Comparison of ENCODE assay signal across 9 mouse cellular contexts in the genomic region with DNA sequence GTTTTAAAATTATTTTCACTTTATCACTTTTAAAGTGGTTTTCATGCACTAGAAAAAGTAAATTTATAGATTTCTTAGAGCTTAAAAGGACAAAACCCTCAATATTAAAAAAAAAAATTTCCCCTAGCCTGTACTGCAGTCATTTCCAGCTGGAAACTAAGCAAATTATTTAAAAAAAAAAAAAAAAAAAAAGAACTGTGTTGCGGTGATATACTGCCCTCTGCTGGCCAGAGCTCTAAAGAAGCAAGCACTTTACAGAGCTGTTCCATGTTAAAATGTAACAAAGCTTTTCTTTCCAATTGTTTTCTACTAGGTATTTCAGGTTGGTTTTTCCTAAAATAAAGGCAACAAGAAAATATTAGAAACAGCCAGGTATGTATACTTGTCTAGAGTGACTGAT. TPM values are rescaled to one million over a fixed set of nuclear protein-coding genes. Genes with fewer than 3 reads are reported as not detected.
DNase-seq lines count a peak whose midpoint lies in the region; ATAC-seq lines count a peak whose summit lies in the region.
"Had no signal": no experiment of that assay in that cellular context is flagged by ENCODE, and none has a peak within 500 bp of the region (broad histone marks: within the 10 kb centered on the region; RNA-seq: fewer than 3 reads in every experiment).

No protein-coding gene starts in this region.

- no peaks in the 10 kb centered on the region for H3K36me3 ChIP-seq in midbrain, embryonic 16.5 days (ENCODE audit: control insufficient read depth, insufficient read depth, low read length)

- ATAC-seq in inflammation-experienced regulatory T-cells, adult 6 months = peak; percentile 47
- ATAC-seq in midbrain, embryonic 16.5 days = no peak

- H3K27me3 ChIP-seq in midbrain, embryonic 16.5 days (ENCODE audit: control insufficient read depth, insufficient read depth, low read depth, low read length) = no peaks in the 10 kb centered on the region

- no peak overlapping the region for H3K4me2 ChIP-seq in midbrain, embryonic 16.5 days (ENCODE audit: low read length)

- no peak overlapping the region for H3K4me3 ChIP-seq in midbrain, embryonic 16.5 days (ENCODE audit: low read depth, low read length)

- no peak overlapping the region for H3K9ac ChIP-seq in midbrain, embryonic 16.5 days (ENCODE audit: low read depth, low read length)

- intact Hi-C loops in heart, postnatal 10 days (cut with DNase I) = loop anchor here (2.0 to 10.0 kb wide), 4 partner anchors 142 to 982 kb away; partner anchors contain the start of gene 1810030O07Rik
- intact Hi-C loops in heart, postnatal 25 days (cut with DNase I) = loop anchor here (2.0 to 10.0 kb wide), 5 partner anchors 194 to 982 kb away; partner anchors contain the start of genes 1810030O07Rik and Ddx3x

- H3K9me3 ChIP-seq in midbrain, embryonic 16.5 days (replicated peaks; ENCODE audit: control insufficient read depth, low read length, poor library complexity, severe bottlenecking) = no peaks in the 10 kb centered on the region

- H3K4me1 ChIP-seq in midbrain, embryonic 16.5 days (ENCODE audit: control insufficient read depth, insufficient read depth, low read length) = no peaks in the 10 kb centered on the region

- H3K27ac ChIP-seq in midbrain, embryonic 16.5 days (ENCODE audit: low read length) = no peak overlapping the region

- peak; percentile 48 to 63 for DNase-seq in heart, postnatal 10 days
- DNase-seq in heart, postnatal 25 days (ENCODE audit: low spot score) = no peak
- DNase-seq in urinary bladder, postnatal 25 days (ENCODE audit: low spot score) = peak; percentile 51
- DNase-seq in urinary bladder, postnatal 4 days (ENCODE audit: low spot score in 2 of 2) = no peak
- peak; percentile 38 for DNase-seq in cerebellum, adult 8-10 months
- DNase-seq in naive thymus-derived CD4-positive, alpha-beta T cell, adult 2 months (ENCODE audit: low read depth) = peak; percentile 80

- WGBS in midbrain, embryonic 16.5 days = 11% methylated on average over 1 of the region's 1 CpGs

RNA-seq across cellular contexts. Expression of gene Gpr82, which starts 4.4 kb away (rescaled TPM):
- not detected for total RNA-seq in heart, postnatal 10 days (2021)
- total RNA-seq in heart, postnatal 25 days (2021) = not detected
- under 1 TPM; 0.17 to 0.57 (median 0.45) TPM for polyA plus RNA-seq in inflammation-experienced regulatory T-cells, adult 6 months (2017; shearing (Covaris generic))
- 0.33 and 0.45 TPM in 2 replicates for polyA plus RNA-seq in midbrain, embryonic 16.5 days (2015; fragmentation: Nextera tagmentation; extraction: Ambion mirVana)
- total RNA-seq: layer of hippocampus, postnatal 25 days had no signal

RNA-seq across cellular contexts. Expression of gene Gpr34, which starts 24.8 kb away (rescaled TPM):
- total RNA-seq in heart, postnatal 10 days (2021) = 1 to 10 TPM; 1.7 to 2.0 TPM
- total RNA-seq in heart, postnatal 25 days (2021) = 1 to 10 TPM; 2.2 to 2.6 TPM
- polyA plus RNA-seq in inflammation-experienced regulatory T-cells, adult 6 months (2017; shearing (Covaris generic)) = 10 to 100 TPM in 2 of 3 experiments, 1 to 10 TPM in 1; 5.4 to 29.1 (median 24.6) TPM
- 2.6 and 2.9 TPM in 2 replicates for polyA plus RNA-seq in midbrain, embryonic 16.5 days (2015; fragmentation: Nextera tagmentation; extraction: Ambion mirVana)

Comparison
In these comparisons a context has a peak if more than half of its experiments do, and no peak if none do; other contexts are left out.
1. DNase-seq: peak in heart, postnatal 10 days (2 of 2), urinary bladder, postnatal 25 days (single experiment), cerebellum, adult 8-10 months (single experiment) and naive thymus-derived CD4-positive, alpha-beta T cell, adult 2 months (single experiment); none in heart, postnatal 25 days (single experiment) and urinary bladder, postnatal 4 days (0 of 2).